Mouse (Mus musculus): ENCODE data around the gene Haghl.

DNA sequence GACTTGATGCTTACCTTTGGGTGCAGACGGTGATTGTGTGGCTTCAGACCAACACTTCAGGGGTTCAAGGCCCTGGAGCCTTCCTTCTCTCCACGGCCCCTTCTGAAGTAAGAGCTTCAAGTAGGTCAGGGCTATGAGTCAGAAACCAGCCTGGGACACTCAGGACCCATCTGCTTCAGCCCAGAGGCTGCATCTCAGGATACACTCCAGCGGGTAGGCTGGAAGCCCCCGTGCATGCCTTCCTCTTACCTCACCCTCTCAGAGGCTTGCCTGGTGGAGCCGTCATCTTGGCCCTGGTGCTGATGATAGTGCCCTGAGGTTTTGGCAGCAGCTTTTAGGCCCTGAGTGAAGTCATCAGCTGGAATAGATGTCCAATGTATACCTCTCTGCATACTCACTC lies 50.2 kb downstream of the Haghl start:
- no peak for TF ChIP-seq CTCF (IDR thresholded peaks at IDR 0.05)
- TF ChIP-seq POLR2A (IDR thresholded peaks at IDR 0.05; ENCODE audit: insufficient read depth, low read depth, low read length), result no peak

All from heart, adult 2 months (tissue).